Mouse (Mus musculus): ENCODE measurements around the gene Ptk7.

Ptk7 gene

DNA sequence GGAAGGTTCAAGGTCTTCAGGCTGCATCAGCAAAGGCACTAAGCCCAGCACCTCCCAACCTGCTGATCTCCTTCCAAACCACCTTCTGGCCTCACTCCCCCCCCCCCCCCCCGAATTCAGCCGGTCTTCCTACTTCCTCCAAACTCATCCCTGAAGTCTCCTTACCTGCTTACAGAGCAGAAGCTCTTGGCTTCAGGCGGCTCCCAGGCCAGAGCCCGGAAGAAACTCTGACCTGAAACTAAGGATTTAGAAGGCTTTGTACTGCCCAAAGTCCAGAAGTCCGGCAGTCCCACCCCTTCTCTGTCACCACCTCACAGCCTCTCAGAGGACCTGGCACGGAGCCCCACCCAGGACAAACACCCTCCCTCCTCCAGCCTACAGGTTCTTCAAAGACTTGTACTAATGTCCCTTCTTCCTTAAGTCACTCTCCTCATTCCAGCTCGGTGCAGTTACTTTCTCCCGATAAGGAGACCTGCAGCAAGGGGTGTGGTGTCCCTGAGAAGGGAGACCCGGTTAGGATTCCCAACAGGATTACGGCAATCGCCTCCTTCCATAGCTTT, 15.7 kb upstream of the Ptk7 start:
- DNase-seq (ENCODE audit: low read depth, low spot score): no peak

DNA sequence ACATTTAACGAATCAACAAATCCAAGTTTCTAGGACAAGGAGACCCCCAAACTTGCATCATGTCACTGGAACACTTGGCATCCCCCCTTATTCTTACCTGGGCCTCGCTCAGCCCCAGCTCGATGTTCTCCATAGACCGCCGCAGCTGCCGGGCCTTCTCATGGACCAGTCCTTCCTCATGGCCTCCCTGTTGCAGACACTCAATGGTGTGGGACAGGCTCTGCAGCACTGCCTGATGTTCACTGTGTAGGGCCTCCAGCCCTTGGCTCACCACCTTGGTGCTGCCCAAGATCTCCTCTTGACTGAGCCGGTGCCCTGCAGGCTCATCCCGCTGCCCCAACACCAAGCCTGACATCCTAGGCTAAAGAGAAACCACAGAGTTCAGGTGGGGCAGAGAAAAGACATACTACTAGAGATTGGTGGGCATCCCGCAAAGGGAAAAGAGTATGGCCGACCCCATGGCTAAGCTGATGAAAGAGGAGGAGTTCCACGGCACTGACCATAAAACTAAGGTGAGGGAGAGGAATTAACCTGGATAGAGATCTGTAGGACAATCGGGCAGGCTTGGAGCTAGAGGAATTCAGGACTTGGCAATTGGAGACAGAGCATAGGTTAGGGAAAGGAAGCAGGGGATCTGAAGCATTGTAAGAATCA, 15.0 kb upstream of the Ptk7 start:
- no peak for DNase-seq (ENCODE audit: low read depth, low spot score)

DNA sequence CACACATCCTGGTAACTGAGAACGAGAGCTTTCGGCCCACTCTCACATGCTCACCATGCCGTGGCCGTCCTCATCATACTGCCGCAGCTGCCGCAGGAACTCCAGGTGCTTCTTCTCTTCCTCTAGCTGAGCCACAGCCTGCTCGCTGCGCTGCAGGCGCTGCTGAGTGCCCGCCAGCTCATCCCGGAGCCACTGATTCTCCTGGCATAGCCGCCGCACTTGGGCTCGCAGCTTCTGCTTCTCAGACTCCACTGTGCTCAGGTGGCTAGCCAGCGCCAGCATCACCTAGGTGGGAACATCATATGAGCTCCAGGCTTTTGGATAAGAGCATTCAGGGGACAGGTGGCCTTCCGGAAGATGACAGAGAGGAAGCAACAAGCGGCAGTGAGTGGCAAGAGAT, 12.8 kb upstream of the Ptk7 start:
- DNase-seq (ENCODE audit: low read depth, low spot score): no peak

DNA sequence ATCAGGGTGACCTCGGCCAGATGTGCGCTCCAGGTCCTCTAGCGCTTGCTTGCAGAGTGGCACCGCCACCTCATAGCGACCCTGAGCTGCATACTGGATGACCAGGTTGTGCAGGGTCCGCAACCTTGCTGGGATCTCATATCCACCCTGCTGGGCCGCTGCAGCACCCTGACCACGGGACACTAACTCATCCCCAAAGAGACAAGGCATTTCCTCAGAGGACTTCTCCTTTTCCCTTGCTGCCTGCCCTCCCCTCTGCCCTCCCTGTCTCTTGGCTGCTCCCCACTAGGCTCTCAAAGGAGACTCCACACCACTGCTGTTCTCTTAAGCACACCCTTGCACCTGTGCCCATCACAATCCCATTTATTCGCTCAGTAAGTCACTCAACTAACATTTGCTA, 10.6 kb upstream of the Ptk7 start:
- no peak for DNase-seq (ENCODE audit: low read depth, low spot score)

DNA sequence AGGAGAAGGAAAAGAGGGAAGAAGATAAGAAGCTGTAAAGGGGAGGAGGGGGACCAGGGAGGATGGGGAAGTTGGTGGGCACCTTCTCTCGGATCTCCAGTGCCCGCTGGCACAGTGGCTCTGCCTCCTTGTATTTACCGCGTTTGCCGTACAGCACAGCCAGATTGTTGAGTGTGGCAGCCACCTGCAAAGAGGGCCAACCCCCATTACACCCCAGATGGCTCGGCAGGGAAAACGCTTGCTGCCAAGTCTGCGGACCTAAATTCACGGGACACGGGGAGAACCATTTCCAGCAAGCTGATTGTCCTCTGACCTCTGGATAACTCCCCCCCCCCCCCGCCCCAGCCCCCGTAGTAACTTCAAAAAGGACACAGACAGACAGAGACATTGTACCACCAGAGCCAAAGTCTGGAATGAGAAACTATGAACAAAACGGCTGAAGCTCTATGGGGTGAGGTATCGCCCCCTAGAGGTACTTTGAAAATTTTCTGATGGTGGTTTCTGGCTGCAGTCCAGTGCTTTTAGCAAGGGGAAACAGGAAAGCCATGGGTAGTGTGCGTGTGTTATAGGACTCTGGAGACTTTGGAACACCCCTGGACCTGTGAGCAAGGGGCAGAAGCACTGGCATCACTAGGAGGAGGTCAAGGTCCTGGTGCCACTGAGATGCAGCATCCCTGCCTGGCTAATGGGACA, 7.7 kb upstream of the Ptk7 start:
- peak; percentile 74 for DNase-seq (ENCODE audit: low read depth, low spot score)

DNA sequence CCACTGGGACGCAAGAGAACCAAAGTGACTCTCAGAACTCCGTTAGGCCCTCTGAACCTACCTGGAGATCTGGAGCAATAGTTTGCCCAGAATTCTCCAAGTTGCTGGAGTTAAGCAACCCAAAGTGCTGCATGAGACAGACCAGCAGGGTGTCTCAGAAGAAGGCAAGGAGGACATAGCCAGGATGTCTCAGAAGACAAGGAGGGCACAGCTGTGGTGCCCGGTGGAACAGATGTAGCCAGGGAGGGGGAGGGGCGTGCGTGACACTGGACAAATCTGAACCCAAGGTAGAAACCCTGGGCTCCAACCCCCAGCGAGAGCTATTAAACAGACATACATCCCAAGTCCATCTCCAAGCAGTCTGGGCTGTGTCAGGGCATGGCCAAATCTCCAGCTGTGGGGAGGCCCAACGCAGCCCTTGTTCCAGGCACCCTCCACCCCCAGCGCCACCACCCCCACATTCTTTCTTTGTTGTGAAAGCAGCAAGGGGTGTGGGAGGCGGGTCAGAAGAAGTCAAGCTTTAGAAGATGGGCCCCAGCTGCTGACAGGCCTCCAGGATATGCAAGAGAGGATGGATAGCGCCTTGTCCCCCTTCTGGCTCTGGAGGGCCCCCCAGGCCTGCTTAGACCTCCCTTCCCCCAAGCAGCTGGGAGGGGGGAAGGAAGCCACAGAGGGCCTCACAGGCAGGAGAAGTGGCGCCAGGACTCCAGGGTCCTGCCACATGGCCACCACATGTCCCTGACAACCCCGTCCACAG, 559 bp upstream of the Ptk7 start:
- peak; percentile 71 for DNase-seq (ENCODE audit: low read depth, low spot score)

DNA sequence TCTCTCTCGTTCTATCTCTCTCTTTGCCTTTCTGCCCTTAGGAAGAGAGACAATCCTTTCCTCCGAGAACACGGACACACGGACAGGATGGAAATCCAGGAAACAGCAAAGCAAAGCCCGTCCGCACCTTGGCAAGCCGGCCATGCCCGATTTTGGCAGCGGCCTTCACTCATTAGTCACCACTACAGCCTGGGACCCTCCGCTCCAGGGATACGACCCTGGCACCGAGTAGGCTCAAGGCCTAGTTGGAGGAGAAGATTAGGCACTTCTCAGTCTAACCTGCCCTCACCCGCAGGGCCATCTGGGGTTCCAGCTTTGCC, 873 bp downstream of the Ptk7 start:
- no peak for DNase-seq (ENCODE audit: low read depth, low spot score)

DNA sequence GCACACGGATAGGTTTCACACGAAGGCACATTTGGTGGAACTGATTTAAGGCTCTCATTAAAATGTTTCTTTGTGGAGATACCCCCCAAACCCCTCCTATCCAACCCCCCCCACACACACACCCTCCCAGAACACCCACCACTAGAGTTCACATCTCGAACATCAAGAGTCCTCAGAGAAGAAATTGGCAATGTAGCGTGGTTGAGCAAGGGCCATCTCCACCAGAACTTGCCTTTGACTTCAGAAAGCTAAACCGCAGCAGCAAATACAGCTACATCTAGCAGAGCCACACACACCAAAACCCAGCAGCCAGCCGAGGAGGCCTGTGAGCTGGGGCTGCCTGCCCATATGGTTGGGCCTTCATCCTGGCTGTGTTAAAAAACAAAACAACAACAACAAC, 1.9 kb downstream of the Ptk7 start:
- no peak for DNase-seq (ENCODE audit: low read depth, low spot score)

DNA sequence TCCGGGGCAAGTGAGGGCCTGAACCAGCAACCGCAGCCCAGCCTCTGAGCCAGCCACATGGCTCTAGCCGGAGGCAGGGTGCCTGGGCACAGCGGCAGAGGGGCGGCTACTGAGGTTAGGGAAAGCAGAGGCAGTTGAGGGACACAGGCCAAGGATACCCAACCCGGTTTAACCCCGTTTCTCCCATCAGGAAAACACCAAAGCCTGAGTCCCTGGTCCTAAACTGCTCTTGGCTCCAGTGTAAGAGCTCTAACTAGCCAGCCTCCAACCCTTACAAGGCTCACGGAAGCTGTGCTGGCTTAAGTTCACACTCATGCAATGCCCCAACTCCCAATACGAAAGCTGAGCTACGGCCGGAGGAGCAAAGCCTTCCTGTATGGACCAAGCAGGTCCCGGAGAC, 4.7 kb downstream of the Ptk7 start:
- DNase-seq (ENCODE audit: low read depth, low spot score): no peak

DNA sequence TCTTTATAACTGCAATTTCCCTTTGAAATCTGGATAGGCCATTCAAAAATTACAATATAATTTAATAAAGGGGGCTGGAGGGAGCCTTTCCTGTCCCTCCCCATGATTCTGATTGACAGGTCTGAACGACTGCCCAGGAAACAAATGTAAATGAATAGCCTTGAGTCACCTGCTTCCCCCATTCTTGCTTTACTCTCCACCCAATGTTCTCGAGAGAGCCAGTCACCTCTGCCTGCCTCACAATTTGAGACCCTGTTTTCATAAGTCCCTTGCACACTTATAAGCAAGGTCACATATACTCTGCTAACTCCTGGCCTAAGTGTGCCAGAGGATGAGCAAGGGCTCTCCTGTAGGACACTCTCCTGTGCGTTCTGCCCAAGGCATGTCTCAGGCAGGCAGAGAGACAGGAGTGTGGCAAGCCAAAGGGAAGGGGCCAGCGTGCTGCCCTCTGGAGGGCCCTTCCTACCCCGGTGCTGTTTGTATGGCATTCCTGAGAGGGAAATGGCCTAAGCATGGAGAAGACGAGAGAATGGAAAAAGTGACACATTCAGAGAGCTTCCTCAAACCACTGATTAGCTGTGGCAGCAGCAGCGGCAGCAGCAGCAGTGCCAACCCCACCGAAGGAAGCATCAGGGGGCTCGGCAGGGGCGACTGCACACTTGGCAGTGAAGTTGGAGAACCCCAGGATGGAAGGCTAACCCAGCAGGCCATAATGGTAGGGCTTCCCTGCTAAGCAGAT, 5.3 kb downstream of the Ptk7 start:
- no peak for DNase-seq (ENCODE audit: low read depth, low spot score)

DNA sequence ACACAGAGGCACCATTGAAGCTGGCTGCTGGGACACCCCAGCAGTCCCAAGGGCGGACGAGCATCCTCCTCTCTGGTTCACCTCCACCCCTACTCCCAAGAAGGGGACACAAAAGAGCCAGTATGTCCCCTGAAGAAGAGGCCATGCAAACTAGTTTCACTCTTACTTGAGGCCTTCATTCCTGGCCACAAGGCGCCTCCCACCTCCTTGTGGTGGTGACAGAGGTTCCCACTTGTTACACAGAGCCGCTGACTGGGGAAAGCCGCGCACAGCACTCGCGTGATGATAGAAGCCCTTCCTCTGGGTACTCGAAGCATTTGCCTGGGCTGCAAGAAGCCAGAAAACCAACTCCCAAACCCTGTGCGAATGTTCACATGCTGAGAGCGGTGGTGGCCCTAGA, 7.0 kb downstream of the Ptk7 start:
- peak; percentile 68 for DNase-seq (ENCODE audit: low read depth, low spot score)

DNA sequence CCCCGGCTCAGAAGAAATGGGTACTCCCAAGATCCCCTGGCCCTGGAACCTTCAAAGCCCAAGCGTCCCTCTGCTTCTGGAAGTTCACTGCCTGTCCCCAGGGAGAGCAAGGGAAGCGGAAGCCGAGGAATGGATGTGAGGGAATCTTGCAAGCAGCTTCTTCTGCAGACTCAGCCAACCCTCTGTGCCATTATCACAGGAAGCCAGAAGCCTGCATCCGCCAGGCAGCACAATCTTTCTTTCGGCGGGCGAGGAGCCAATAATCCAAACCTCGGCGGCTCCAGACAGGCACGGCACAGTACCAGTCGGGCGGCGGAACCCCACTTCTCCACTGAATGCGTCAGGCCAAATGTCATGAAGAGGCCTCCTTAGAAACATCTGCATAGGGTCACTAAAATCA, 8.0 kb downstream of the Ptk7 start:
- no peak for DNase-seq (ENCODE audit: low read depth, low spot score)

DNA sequence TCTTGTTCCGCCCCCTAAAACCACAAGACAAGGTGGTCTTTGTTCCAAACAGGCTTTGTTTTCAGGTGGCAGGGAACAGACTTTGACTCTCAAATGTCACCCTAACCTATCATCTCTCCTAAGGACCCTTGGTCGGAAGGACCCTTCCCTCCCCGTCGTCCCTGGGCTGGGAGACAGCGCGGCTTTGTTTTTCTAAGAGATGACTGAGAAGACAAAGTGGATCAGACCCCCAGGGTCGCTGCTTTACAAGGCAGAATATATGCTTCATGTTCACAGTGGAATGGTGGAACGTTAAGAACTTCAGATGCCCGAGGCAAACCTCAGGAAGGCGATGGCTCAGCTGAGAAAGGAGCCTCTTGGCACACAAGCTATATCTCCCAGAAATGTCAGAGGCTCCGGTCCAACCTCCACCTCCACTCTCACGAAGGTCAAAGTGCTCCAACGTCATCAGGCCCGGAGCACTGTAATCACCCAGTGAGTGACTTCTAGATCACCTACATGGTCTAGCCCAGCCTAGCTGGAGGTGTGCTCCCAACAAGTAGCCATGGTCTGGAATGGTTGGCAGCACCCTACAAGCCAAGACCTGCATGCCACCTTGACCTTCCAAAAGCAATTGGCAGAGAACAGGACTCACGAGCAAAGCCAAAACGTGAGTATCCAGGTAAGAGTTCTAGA, 9.5 kb downstream of the Ptk7 start:
- no peak for DNase-seq (ENCODE audit: low read depth, low spot score)

DNA sequence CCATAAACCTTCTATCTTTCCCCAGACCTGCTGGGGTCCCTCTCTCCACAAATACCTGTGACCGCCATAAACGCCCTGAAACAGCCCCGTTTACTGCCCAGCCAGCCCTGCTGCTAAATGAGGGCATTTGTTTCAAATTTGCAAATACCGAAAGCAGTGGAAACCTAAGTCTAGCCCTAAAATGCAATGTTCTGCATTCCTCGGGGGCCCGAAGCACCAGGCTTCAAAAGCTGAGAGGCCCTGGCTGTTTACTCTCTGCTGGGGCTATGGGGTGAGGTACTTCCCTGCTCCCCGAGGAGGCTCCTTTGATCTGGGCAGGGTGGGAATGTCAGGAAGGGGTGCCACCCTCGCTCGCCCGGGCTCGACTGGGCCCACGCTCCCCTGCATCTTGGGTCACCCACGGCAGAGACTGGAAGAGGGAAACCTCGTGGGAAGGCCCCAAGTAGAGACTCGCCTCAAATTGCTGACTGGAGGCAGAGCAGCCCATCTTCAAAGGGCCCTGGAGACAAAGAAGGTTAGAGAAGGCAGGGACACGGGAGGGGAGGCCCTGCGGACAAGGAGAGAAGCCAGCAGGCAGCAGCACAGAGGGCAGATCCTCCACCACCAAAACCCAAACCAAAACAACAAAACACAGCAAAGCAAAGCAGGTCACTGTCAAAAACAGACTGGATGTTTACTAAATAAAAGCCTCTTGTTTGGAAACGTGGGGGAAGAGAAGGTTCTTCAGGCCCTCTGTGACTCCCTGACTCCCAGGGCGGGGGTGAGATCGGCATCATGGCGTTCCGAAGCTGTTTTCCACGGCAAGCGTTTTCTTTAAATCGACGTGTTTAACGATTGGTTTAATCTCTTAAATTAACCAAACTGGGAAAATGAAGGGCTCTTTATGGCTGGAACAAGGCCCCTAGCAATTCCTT, 10.3 kb downstream of the Ptk7 start:
- DNase-seq (ENCODE audit: low read depth, low spot score): no peak

DNA sequence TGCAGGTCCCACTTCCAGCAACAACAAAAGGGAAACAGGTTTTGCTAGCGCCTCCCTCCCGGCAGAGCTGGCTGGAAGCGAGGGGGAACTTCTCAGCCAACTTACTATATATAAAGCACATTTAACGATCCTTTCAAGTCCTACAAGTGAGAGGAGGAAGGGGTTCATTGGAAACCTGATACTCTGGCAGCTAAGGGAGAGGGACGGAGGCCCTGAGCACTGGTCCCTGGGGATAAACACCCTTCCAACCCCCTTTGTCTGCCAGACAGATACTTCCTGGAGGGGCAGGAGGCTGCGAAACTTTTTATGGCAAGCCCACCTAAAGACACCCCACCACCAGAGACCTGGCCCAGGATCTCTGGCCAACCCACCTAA, 10.9 kb downstream of the Ptk7 start:
- no peak for DNase-seq (ENCODE audit: low read depth, low spot score)

DNA sequence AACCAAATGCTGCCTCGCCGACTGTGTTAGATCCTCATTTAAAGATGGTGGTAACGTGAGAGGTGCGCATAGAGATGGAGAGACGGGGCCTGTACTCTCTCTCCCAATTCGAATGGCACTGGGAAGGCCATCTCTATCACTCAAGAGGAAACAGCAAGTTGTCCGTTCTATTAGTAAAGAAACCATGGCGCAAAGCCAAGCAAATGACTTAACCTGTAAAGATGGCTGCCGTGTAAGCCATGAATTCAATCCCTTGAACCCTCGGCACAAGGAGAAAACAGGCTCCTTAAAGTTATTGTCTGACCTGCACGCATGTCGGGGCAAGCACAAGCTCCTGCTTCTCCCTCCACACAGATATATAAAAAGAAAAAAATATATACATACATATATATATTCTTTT, 11.5 kb downstream of the Ptk7 start:
- DNase-seq (ENCODE audit: low read depth, low spot score): no peak

DNA sequence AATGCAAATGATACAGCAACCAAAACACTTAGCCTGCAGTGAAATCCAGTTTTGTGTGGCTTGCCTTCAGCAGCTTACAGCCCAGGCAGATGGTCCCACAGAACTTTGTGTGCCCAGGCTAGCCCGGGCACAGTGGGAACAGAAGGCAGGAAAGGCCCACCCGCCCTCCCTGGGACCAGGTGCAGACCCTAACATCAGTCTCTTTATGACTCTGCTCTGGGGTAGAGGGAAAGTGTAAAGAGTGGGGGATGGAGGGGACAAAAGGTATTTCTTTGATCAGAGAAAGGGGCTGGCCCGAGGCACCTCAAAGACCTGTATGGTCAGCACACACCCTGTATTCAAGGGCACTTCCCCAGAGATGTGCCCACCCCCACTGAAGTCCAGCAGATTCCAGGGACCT, 16.1 kb downstream of the Ptk7 start:
- no peak for DNase-seq (ENCODE audit: low read depth, low spot score)

DNA sequence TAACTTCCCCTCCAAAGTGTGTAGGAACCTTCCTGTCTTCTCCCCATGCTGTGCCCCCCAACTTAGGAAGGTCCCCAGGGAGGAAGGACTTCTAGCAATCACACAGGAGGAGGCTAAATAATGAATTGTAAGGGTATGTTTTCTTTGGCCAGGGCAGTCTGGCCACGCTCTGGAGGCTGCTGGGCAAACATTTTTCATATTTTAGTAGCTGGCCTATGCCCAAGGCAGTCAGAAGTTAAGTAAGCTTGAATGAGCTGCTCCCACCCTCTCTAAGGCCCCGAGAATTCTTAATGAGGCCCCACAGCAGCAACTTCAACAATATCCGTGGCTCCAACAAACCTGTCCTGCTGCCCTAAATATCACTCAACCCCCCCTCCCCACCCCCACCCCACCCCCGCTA, 16.5 kb downstream of the Ptk7 start:
- DNase-seq (ENCODE audit: low read depth, low spot score): no peak

DNA sequence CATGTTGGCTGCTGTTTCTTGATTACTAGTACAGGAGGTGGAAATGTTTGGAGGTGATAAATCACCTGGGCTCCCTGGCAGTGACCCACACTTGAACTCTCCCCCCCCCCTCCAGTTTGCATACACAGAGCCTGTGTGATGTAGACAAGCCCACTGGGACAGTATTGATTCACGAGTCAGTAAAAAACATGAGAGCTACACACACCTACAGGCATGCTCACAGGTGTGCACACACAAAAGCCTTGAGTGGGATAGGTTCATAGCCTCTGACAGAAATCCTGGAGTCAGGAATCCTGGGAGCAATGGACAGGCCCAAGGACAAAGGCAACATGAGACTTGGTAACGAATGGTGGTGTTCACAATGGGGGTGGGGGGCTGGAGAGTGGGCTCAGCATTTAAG, 17.1 kb downstream of the Ptk7 start:
- no peak for DNase-seq (ENCODE audit: low read depth, low spot score)

DNA sequence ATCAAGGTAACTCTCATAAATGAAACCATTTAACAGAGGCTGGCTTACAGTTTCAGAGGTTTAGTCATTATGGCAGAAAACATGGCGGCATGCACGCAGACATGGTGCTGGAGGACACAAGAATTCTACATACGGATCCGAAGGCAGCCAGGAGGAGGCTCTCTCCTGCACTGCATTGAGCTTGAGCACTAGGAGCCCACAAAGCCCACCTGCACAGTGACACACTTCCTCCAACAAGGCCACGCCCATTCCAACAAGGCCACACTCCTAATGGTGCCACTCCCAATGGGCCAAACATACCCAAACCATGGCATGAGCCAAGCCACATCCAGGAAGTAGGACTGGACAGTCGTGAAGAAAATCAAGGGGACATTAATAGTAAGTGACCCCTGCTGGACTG, 18.0 kb downstream of the Ptk7 start:
- peak; percentile 69 for DNase-seq (ENCODE audit: low read depth, low spot score)
